Comparison of ENCODE assay signal across 8 mouse cellular contexts in the genomic region with DNA sequence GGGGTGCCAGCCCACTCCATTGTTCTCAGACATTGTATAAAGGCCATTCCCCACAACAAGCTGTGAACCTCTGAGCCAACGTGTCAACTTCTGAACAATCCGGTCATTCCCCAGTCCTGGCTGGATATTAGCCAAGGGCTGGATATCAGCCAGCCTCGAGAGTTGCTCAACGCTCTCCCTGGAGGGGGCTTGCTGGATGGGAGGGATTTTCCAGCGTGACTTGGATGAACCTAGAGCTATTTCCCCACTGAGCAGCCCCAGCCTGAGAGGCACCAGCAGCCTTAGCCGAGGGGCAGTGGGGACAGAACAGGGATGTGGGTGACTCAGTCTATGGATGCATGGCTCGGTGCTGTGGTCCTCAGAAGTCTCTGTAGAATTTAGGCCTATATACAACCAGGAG. TPM values are rescaled to one million over a fixed set of nuclear protein-coding genes. Genes with fewer than 3 reads are reported as not detected.
DNase-seq lines count a peak whose midpoint lies in the region; ATAC-seq lines count a peak whose summit lies in the region.

No protein-coding gene starts in this region.

- no peaks in the 10 kb centered on the region for H3K9me3 ChIP-seq in limb, embryonic 12.5 days
- no peaks in the 10 kb centered on the region for H3K9me3 ChIP-seq in midbrain, embryonic 15.5 days

- H3K4me1 ChIP-seq in limb, embryonic 12.5 days (replicated peaks), result peaks cover 48% of the 10 kb centered on the region
- H3K4me1 ChIP-seq in midbrain, embryonic 15.5 days, result peaks cover 18% of the 10 kb centered on the region

- peaks cover 30% of the 10 kb centered on the region for H3K27me3 ChIP-seq in limb, embryonic 12.5 days
- peaks cover under 1% of the 10 kb centered on the region; the same call in 1 of the 2 replicates for H3K27me3 ChIP-seq in midbrain, embryonic 15.5 days (replicated peaks)

- H3K4me3 ChIP-seq in limb, embryonic 12.5 days (replicated peaks), result no peak overlapping the region
- H3K4me3 ChIP-seq in midbrain, embryonic 15.5 days, result no peak overlapping the region

- no peak for ATAC-seq in limb, embryonic 12.5 days (ENCODE audit: insufficient number of reproducible peaks, insufficient read depth, low FRiP score, low TSS enrichment, low read depth)
- peak; percentile 80 for ATAC-seq in midbrain, embryonic 15.5 days (replicated peaks)

- no peaks in the 10 kb centered on the region for H3K36me3 ChIP-seq in limb, embryonic 12.5 days
- no peaks in the 10 kb centered on the region for H3K36me3 ChIP-seq in midbrain, embryonic 15.5 days (replicated peaks)

- WGBS in limb, embryonic 12.5 days, result 26% methylated on average over 7 of the region's 7 CpGs
- 8% methylated on average over 7 of the region's 7 CpGs for WGBS in midbrain, embryonic 15.5 days

- peak overlapping the region; percentile 83 for H3K27ac ChIP-seq in limb, embryonic 12.5 days
- peak overlapping the region; percentile 66 for H3K27ac ChIP-seq in midbrain, embryonic 15.5 days

- no peak overlapping the region for H3K9ac ChIP-seq in limb, embryonic 12.5 days (replicated peaks)
- no peak overlapping the region; the same call in 1 of the 2 replicates for H3K9ac ChIP-seq in midbrain, embryonic 15.5 days

- H3K4me2 ChIP-seq in limb, embryonic 12.5 days, result peak overlapping the region; percentile 31
- peak overlapping the region; percentile 3; the same call in 1 of the 2 replicates for H3K4me2 ChIP-seq in midbrain, embryonic 15.5 days

- DNase-seq in adrenal gland, postnatal 10 days, result peak; percentile 92
- DNase-seq in cerebellum, postnatal 4 days (ENCODE audit: low spot score in 2 of 2), result peak; percentile 56 to 81
- DNase-seq in heart, adult 18-20 months, result peak; percentile 93 to 95
- DNase-seq in kidney, adult 11 months, result peak; percentile 41
- peak; percentile 34 for DNase-seq in urinary bladder, postnatal 10 days (ENCODE audit: low spot score)
- no peak for DNase-seq in B cell, adult 2 months

RNA-seq across cellular contexts. Expression of a gene that starts 51.0 kb away (rescaled TPM):
- total RNA-seq in adrenal gland, postnatal 10 days (2021), result 1 to 10 TPM; 6.4 to 6.5 TPM
- 1 to 10 TPM; 5.2 to 5.8 TPM for total RNA-seq in heart, adult 18-20 months (2021)
- polyA plus RNA-seq in limb, embryonic 12.5 days (2016; fragmentation: Nextera tagmentation; extraction: Ambion mirVana), result 44.4 and 67.0 TPM in 2 replicates
- 0.99 and 1.0 TPM in 2 replicates for polyA plus RNA-seq in midbrain, embryonic 15.5 days (2015; fragmentation: Nextera tagmentation; extraction: Ambion mirVana)

Comparison
In these comparisons a context has a peak if more than half of its experiments do, and no peak if none do; other contexts are left out.
1. DNase-seq: peak in adrenal gland, postnatal 10 days (single experiment), cerebellum, postnatal 4 days (2 of 2), heart, adult 18-20 months (2 of 2), kidney, adult 11 months (single experiment) and urinary bladder, postnatal 10 days (single experiment); none in B cell, adult 2 months (0 of 2).